Mouse (Mus musculus) intestine, postnatal 0 days (tissue): Measurements from ENCODE around the gene Ext2. TPM values are rescaled to one million over a fixed set of nuclear protein-coding genes. Genes with fewer than 3 reads are reported as not detected.

Experiments
- ATAC-seq: fragments of 200-750 bp; cut with Nextera tagmentation; 2 replicates; pipeline ENCODE4 v1.8.0; 2017; ENCODE audit warnings: mild to moderate bottlenecking, moderate TSS enrichment, moderate library complexity
- H3K27ac ChIP-seq: fragments of 300-500 bp; sonication (generic); 2 replicates; pipeline ENCODE4 v1.5.1; 2014; ENCODE audit warnings: mild to moderate bottlenecking, low read depth, low read length, moderate library complexity
- H3K27me3 ChIP-seq: fragments of 300-500 bp; sonication (generic); replicated peaks from 2 replicates; pipeline ENCODE4 v1.6.1; 2014; ENCODE audit warnings: low read length, mixed read lengths; ENCODE audit not compliant: control insufficient read depth, insufficient read depth
- H3K36me3 ChIP-seq: fragments of 300-500 bp; sonication (generic); 2 replicates; pipeline ENCODE4 v1.6.1; 2014; ENCODE audit warnings: mild to moderate bottlenecking, moderate library complexity; ENCODE audit not compliant: control insufficient read depth, insufficient read depth
- H3K4me1 ChIP-seq: fragments of 300-500 bp; sonication (generic); replicated peaks from 2 replicates; pipeline ENCODE4 v1.6.1; 2014; ENCODE audit warnings: antibody characterized with exemption, low read length, mixed read lengths; ENCODE audit not compliant: control insufficient read depth, insufficient read depth
- H3K4me2 ChIP-seq: fragments of 300-500 bp; sonication (generic); replicated peaks from 2 replicates; pipeline ENCODE4 v1.6.1; 2014; ENCODE audit warnings: low read depth, mild to moderate bottlenecking, moderate library complexity
- H3K4me3 ChIP-seq: fragments of 300-500 bp; sonication (generic); 2 replicates; pipeline ENCODE4 v1.5.1; 2014; ENCODE audit warnings: low read depth, low read length
- H3K9ac ChIP-seq: fragments of 300-500 bp; sonication (generic); 2 replicates; pipeline ENCODE4 v1.6.1; 2014; ENCODE audit warnings: mild to moderate bottlenecking, low read depth, low read length
- H3K9me3 ChIP-seq: fragments of 300-500 bp; sonication (generic); 2 replicates; pipeline ENCODE4 v1.6.1; 2016; ENCODE audit warnings: mixed run types; ENCODE audit not compliant: control insufficient read depth
- CTCF ChIP-seq: sonication (generic); IDR thresholded peaks from 2 replicates; pipeline ENCODE4 v1.5.1; 2016; ENCODE audit warnings: low read depth, mild to moderate bottlenecking, control low read depth, antibody characterized with exemption, moderate library complexity
- WGBS: fragments of 180-500 bp; shearing (Covaris S2); extraction: QIAGEN DNeasy Blood & Tissue Kit; methylation state at CpG from one replicate; pipeline ENCODE4 v1.1.7; 2014; 5-methylcytosine and 5-hydroxymethylcytosine counted together
- polyA plus RNA-seq: library from polyadenylated mRNA; unstranded; fragments of >200 nt; fragmentation: Nextera tagmentation; extraction: Ambion mirVana; gene quantifications from 2 replicates; pipeline ENCODE4 v1.2.1, GENCODE M21; 2015

Gene Ext2
- polyA plus RNA-seq, 1 experiment from 2014 or later = 40.8 TPM

- Histone ChIP-seq H3K27me3 (peaks cover 87% of the 10 kb centered on the region), H3K9me3 (no peaks in the 10 kb centered on the region), H3K4me1 (0 out of 2 replicates have a peak, but pooled peaks cover 4% of the 10 kb centered on the region), H3K4me3 (peak overlapping the region; percentile 32), H3K27ac (no peak overlapping the region), H3K9ac (no peak overlapping the region), H3K36me3 (no peaks in the 10 kb centered on the region), H3K4me2 (peak overlapping the region; percentile 56)
- TF ChIP-seq CTCF = no peak
- WGBS = 3% methylated on average over 44 of the region's 44 CpGs
- ATAC-seq = no peak
Observed at GRCm38 (mm10) chr2:93647051-93647923, 175.1 kb downstream of the Ext2 start.

DNA sequence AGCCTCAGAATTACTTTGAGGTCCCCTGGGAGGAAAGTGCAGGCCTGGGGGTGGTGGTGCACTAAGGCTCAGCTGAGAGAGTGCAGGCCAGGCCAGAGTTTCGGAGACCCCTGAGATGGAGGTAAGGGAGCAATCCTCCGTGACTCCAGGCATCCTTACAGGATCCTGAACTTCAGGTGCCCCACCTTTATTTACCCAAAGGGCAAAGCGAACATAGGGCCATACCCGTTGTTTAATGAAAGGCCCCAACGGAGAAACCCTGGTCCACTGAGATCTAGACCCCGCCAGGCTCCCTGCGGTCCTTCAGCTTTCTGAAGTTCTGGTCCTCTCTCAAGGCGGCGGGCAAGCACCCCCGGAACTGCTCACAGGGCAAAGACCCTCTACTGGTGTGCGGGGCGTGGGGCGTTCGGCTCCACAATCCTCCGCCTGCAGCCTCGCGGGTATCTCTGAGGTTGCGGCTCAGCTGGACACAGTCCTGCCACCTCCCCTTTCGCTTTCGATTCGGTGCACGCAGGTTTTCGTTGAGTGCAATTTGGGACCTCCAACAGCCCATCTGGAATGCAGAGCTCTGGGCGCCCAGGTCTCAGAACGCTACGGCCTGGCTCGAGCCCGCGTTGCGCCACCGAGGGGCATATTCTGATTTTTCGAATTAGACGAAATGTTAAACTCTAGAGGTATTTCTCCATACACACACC lies 176.6 kb downstream of the Ext2 start:
- 15% methylated on average over 33 of the region's 33 CpGs for WGBS
- H3K36me3 ChIP-seq = no peaks in the 10 kb centered on the region
- H3K27me3 ChIP-seq = peaks cover 93% of the 10 kb centered on the region
- 0 out of 2 replicates have a peak, but pooled peaks have one; percentile 26 for ATAC-seq
- H3K9ac ChIP-seq = no peak overlapping the region
- TF ChIP-seq CTCF = no peak
- 0 out of 2 replicates have a peak, but pooled peaks cover 4% of the 10 kb centered on the region for H3K4me1 ChIP-seq
- peak overlapping the region; percentile 47 for H3K4me3 ChIP-seq
- peak overlapping the region; percentile 68 for H3K4me2 ChIP-seq
- H3K27ac ChIP-seq = no peak overlapping the region
- no peaks in the 10 kb centered on the region for H3K9me3 ChIP-seq

DNA sequence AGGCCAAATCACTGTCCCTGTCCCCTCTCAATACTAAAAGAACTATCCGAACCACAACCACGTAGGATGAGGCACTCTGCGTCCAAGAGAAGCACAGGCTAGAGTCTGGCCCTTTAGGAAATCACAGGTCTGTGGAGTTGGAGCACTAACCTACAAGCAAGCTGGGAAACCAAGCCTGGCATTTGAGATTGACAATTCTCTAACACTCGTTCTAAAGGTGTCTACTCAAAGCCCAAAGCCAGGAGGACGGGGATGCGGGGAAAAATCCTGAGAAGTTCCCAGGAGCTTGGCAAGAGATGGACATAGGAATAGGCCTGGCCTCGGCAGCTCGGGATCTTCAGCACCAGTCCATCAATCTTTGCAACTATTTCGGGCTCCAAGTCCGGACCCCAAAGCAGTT lies 177.2 kb downstream of the Ext2 start:
- Histone ChIP-seq H3K36me3 (no peaks in the 10 kb centered on the region), H3K9me3 (no peaks in the 10 kb centered on the region), H3K4me3 (no peak overlapping the region; the same call in 1 of the 2 replicates), H3K27me3 (peaks cover 93% of the 10 kb centered on the region), H3K9ac (no peak overlapping the region), H3K4me1 (0 out of 2 replicates have a peak, but pooled peaks cover 4% of the 10 kb centered on the region), H3K4me2 (no peak overlapping the region), H3K27ac (no peak overlapping the region)
- 63% methylated on average over 10 of the region's 10 CpGs for WGBS
- TF ChIP-seq CTCF = no peak
- ATAC-seq = no peak

DNA sequence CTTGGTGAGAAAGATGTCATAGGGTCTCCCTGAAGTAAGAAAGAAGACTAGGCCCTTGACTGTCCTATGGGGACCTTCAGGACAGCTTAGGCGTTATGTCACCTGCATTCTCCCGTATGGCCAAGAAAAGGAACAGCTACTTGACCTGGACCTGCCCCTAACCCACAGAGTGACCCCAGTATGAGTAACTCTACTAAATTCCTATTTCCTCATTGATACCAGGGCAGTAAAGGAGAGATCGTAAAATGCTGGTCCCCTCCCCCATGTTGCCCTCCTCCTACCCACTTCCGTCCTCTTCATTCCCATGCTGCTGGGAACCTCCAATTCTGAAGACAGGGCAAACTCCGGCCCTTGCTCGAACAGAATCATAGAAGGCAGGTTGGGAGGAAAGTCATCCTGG lies 177.6 kb downstream of the Ext2 start:
- no peak overlapping the region for H3K9ac ChIP-seq
- no peak overlapping the region for H3K4me3 ChIP-seq
- TF ChIP-seq CTCF = no peak
- H3K4me2 ChIP-seq = no peak overlapping the region
- no peak for ATAC-seq
- H3K36me3 ChIP-seq = no peaks in the 10 kb centered on the region
- WGBS = 60% methylated on average over 6 of the region's 6 CpGs
- no peaks in the 10 kb centered on the region for H3K9me3 ChIP-seq
- 0 out of 2 replicates have a peak, but pooled peaks cover 4% of the 10 kb centered on the region for H3K4me1 ChIP-seq
- peaks cover 93% of the 10 kb centered on the region for H3K27me3 ChIP-seq
- H3K27ac ChIP-seq = no peak overlapping the region

GRCm38 (mm10) chr2:93644234-93644633 lies 178.1 kb downstream of the Ext2 start:
- H3K27me3 ChIP-seq = peaks cover 93% of the 10 kb centered on the region
- no peak overlapping the region for H3K27ac ChIP-seq
- H3K9me3 ChIP-seq = no peaks in the 10 kb centered on the region
- no peak for ATAC-seq
- H3K9ac ChIP-seq = no peak overlapping the region
- no peak overlapping the region for H3K4me3 ChIP-seq
- 0 out of 2 replicates have a peak, but pooled peaks cover 4% of the 10 kb centered on the region for H3K4me1 ChIP-seq
- WGBS = 61% methylated on average over 4 of the region's 4 CpGs
- TF ChIP-seq CTCF = no peak
- H3K36me3 ChIP-seq = no peaks in the 10 kb centered on the region
- H3K4me2 ChIP-seq = no peak overlapping the region

DNA sequence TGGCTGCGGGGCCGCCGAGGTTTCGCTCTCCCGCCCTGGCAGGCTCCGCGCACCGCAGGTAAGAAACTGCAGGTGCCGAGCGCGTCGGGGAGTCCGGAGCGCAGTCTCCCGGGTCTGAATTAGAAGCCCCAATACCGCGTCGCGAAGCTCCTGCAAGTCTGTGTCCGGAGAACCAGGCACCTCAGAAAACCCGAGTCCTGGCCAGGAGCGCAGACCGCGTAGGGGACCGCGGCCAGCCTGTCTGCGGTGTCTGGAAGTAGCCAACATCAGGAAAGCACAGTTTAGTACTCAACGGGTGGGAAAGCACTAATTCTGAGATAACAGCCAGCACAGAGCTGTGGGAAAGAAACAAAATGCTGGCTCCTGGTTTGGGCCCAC lies 179.0 kb downstream of the Ext2 start:
- WGBS = 6% methylated on average over 28 of the region's 28 CpGs
- no peak for ATAC-seq
- H3K27ac ChIP-seq = no peak overlapping the region
- peak overlapping the region; percentile 64 for H3K4me2 ChIP-seq
- no peak overlapping the region for H3K9ac ChIP-seq
- H3K9me3 ChIP-seq = no peaks in the 10 kb centered on the region
- peaks cover 86% of the 10 kb centered on the region for H3K27me3 ChIP-seq
- H3K36me3 ChIP-seq = no peaks in the 10 kb centered on the region
- H3K4me1 ChIP-seq = 0 out of 2 replicates have a peak, but pooled peaks cover 4% of the 10 kb centered on the region
- H3K4me3 ChIP-seq = peak overlapping the region; percentile 43
- TF ChIP-seq CTCF = no peak
